In the genomic region with DNA sequence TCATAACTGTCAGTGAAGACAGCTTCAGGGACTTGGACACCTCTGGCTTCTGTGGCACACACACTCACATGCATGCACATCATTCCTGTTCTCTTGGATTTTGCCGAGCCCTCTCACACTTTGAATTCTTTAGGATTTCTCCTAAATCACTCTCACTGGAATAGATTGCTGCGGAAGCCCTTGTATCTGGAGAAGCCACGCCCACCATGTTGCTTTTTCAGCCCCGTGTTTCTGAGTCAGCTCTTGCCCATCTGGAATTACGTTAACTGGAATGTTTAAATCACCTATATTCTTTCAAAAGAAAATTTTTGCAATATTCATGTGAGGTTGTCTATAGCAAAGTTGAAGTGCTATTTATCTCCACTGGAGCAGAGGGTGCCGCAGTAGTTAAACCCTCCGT, we compare ENCODE assay signal across 24 mouse cellular contexts.
"Had no signal": no experiment of that assay in that cellular context is flagged by ENCODE, and none has a peak within 500 bp of the region (broad histone marks: within the 10 kb centered on the region; RNA-seq: fewer than 3 reads in every experiment).

No protein-coding gene starts in this region.

- H3K4me1 ChIP-seq: heart, embryonic 12.5 days; liver, embryonic 13.5 days had no signal

- ATAC-seq: hindbrain, postnatal 0 days; intestine, embryonic 16.5 days had no signal

- H3K4me2 ChIP-seq: heart, embryonic 12.5 days; hindbrain, embryonic 13.5 days; hindbrain, embryonic 15.5 days; kidney, embryonic 15.5 days; limb, embryonic 12.5 days; liver, embryonic 11.5 days; liver, embryonic 13.5 days had no signal

- H3K9ac ChIP-seq: heart, embryonic 12.5 days; hindbrain, embryonic 13.5 days; hindbrain, embryonic 15.5 days; kidney, embryonic 15.5 days; limb, embryonic 12.5 days; liver, embryonic 13.5 days had no signal

- H3K36me3 ChIP-seq: heart, embryonic 10.5 days; heart, embryonic 12.5 days; hindbrain, embryonic 13.5 days; hindbrain, embryonic 15.5 days; kidney, embryonic 15.5 days; limb, embryonic 10.5 days; limb, embryonic 12.5 days; liver, embryonic 13.5 days had no signal

- H3K4me3 ChIP-seq: heart, embryonic 10.5 days; heart, embryonic 12.5 days; hindbrain, embryonic 13.5 days; hindbrain, embryonic 15.5 days; kidney, embryonic 15.5 days; left cerebral cortex, adult 2 months; limb, embryonic 10.5 days; limb, embryonic 12.5 days; liver, embryonic 13.5 days had no signal

- DNase-seq: gastrocnemius, postnatal 14 days; gastrocnemius, postnatal 36 days; heart, adult 18-20 months; heart, postnatal 10 days; heart, postnatal 36 days; kidney, adult 11 months; kidney, adult 2 months; kidney, adult 9 months; kidney, postnatal 14 days; kidney, postnatal 36 days; liver; liver, embryonic 13.5 days had no signal

- H3K9me3 ChIP-seq: heart, embryonic 10.5 days; hindbrain, embryonic 13.5 days; hindbrain, embryonic 15.5 days; kidney, embryonic 15.5 days; limb, embryonic 10.5 days; liver, embryonic 13.5 days had no signal

- H3K27me3 ChIP-seq: hindbrain, embryonic 13.5 days; hindbrain, embryonic 15.5 days; kidney, embryonic 15.5 days; limb, embryonic 12.5 days; liver, embryonic 13.5 days had no signal

- H3K27ac ChIP-seq: heart, embryonic 10.5 days; hindbrain, embryonic 13.5 days; hindbrain, embryonic 15.5 days; hindbrain, postnatal 0 days; kidney, embryonic 15.5 days; kidney, postnatal 0 days; left cerebral cortex, adult 2 months; limb, embryonic 10.5 days; limb, embryonic 12.5 days; liver, embryonic 13.5 days had no signal
